Mouse (Mus musculus): ENCODE results near the gene Foxd4. TPM values are rescaled to one million over a fixed set of nuclear protein-coding genes. Genes with fewer than 3 reads are reported as not detected.

Foxd4 gene
- polyA plus RNA-seq, 1 experiment from 2014 or later, result not detected

GRCm38 (mm10) chr19:24901666-24902065 is 669 bp upstream of the Foxd4 start:
- WGBS, result 7% methylated on average over 3 of the region's 3 CpGs
- Histone ChIP-seq H3K9ac (ENCODE audit: low read depth, low read length) (no peak overlapping the region), H3K4me1 (ENCODE audit: control insufficient read depth, insufficient read depth, low read depth, low read length) (peaks cover 17% of the 10 kb centered on the region), H3K9me3 (ENCODE audit: control insufficient read depth, low read length) (no peaks in the 10 kb centered on the region), H3K27me3 (replicated peaks; ENCODE audit: control insufficient read depth, insufficient read depth, low read length) (peaks cover 41% of the 10 kb centered on the region), H3K4me3 (ENCODE audit: low read length) (no peak overlapping the region), H3K36me3 (ENCODE audit: control insufficient read depth, insufficient read depth, low read length) (no peaks in the 10 kb centered on the region), H3K4me2 (ENCODE audit: low read length) (no peak overlapping the region), H3K27ac (ENCODE audit: low read depth, low read length) (no peak overlapping the region)
- ATAC-seq, result no peak

- under 1% methylated on average over 83 of the region's 84 CpGs for WGBS
- Histone ChIP-seq H3K4me1 (ENCODE audit: control insufficient read depth, insufficient read depth, low read depth, low read length) (peaks cover 17% of the 10 kb centered on the region), H3K27ac (ENCODE audit: low read depth, low read length) (no peak overlapping the region), H3K9ac (ENCODE audit: low read depth, low read length) (peak overlapping the region; percentile 31), H3K4me3 (ENCODE audit: low read length) (peak overlapping the region; percentile 41), H3K9me3 (ENCODE audit: control insufficient read depth, low read length) (no peaks in the 10 kb centered on the region), H3K36me3 (ENCODE audit: control insufficient read depth, insufficient read depth, low read length) (no peaks in the 10 kb centered on the region), H3K4me2 (ENCODE audit: low read length) (peak overlapping the region; percentile 69), H3K27me3 (replicated peaks; ENCODE audit: control insufficient read depth, insufficient read depth, low read length) (peaks cover 50% of the 10 kb centered on the region)
- peak; percentile 65 for ATAC-seq
Measured at GRCm38 (mm10) chr19:24899578-24900544, 1.1 kb downstream of the Foxd4 start.

GRCm38 (mm10) chr19:24898737-24899577 is 2.0 kb downstream of the Foxd4 start:
- WGBS, result 2% methylated on average over 34 of the region's 34 CpGs
- Histone ChIP-seq H3K4me1 (ENCODE audit: control insufficient read depth, insufficient read depth, low read depth, low read length) (peaks cover 17% of the 10 kb centered on the region), H3K4me3 (ENCODE audit: low read length) (peak overlapping the region; percentile 41), H3K36me3 (ENCODE audit: control insufficient read depth, insufficient read depth, low read length) (no peaks in the 10 kb centered on the region), H3K4me2 (ENCODE audit: low read length) (peak overlapping the region; percentile 69), H3K27ac (ENCODE audit: low read depth, low read length) (no peak overlapping the region), H3K27me3 (replicated peaks; ENCODE audit: control insufficient read depth, insufficient read depth, low read length) (peaks cover 50% of the 10 kb centered on the region), H3K9me3 (ENCODE audit: control insufficient read depth, low read length) (no peaks in the 10 kb centered on the region), H3K9ac (ENCODE audit: low read depth, low read length) (no peak overlapping the region)
- peak; percentile 23; the same call in 1 of the 2 replicates for ATAC-seq

GRCm38 (mm10) chr19:24897896-24898736 is 2.9 kb downstream of the Foxd4 start:
- 2% methylated on average over 20 of the region's 20 CpGs for WGBS
- peaks cover 50% of the 10 kb centered on the region for H3K27me3 ChIP-seq (replicated peaks; ENCODE audit: control insufficient read depth, insufficient read depth, low read length)
- no peak for ATAC-seq

GRCm38 (mm10) chr19:24897006-24897895 is 3.7 kb downstream of the Foxd4 start:
- Histone ChIP-seq H3K27ac (ENCODE audit: low read depth, low read length) (no peak overlapping the region), H3K36me3 (ENCODE audit: control insufficient read depth, insufficient read depth, low read length) (no peaks in the 10 kb centered on the region), H3K27me3 (replicated peaks; ENCODE audit: control insufficient read depth, insufficient read depth, low read length) (peaks cover 45% of the 10 kb centered on the region), H3K4me3 (ENCODE audit: low read length) (peak overlapping the region; percentile 10; the same call in 1 of the 2 replicates), H3K9ac (ENCODE audit: low read depth, low read length) (no peak overlapping the region), H3K4me1 (ENCODE audit: control insufficient read depth, insufficient read depth, low read depth, low read length) (peaks cover 17% of the 10 kb centered on the region), H3K4me2 (ENCODE audit: low read length) (peak overlapping the region; percentile 20), H3K9me3 (ENCODE audit: control insufficient read depth, low read length) (no peaks in the 10 kb centered on the region)
- ATAC-seq, result no peak
- 1% methylated on average over 52 of the region's 57 CpGs for WGBS

More at GRCm38 (mm10) chr19:24897896-24898736, 2.9 kb downstream of the Foxd4 start:
- Histone ChIP-seq H3K4me3 (ENCODE audit: low read length) (no peak overlapping the region), H3K4me1 (ENCODE audit: control insufficient read depth, insufficient read depth, low read depth, low read length) (peaks cover 17% of the 10 kb centered on the region), H3K36me3 (ENCODE audit: control insufficient read depth, insufficient read depth, low read length) (no peaks in the 10 kb centered on the region), H3K27ac (ENCODE audit: low read depth, low read length) (no peak overlapping the region), H3K9ac (ENCODE audit: low read depth, low read length) (no peak overlapping the region), H3K4me2 (ENCODE audit: low read length) (no peak overlapping the region), H3K9me3 (ENCODE audit: control insufficient read depth, low read length) (no peaks in the 10 kb centered on the region)

- 21% methylated on average over 4 of the region's 4 CpGs for WGBS
- H3K4me3 ChIP-seq (ENCODE audit: low read length), result no peak overlapping the region
- H3K9ac ChIP-seq (ENCODE audit: low read depth, low read length), result no peak overlapping the region
- no peak for ATAC-seq
- H3K4me2 ChIP-seq (ENCODE audit: low read length), result no peak overlapping the region
- peaks cover 38% of the 10 kb centered on the region for H3K27me3 ChIP-seq (replicated peaks; ENCODE audit: control insufficient read depth, insufficient read depth, low read length)
- no peak overlapping the region for H3K27ac ChIP-seq (ENCODE audit: low read depth, low read length)
- H3K4me1 ChIP-seq (ENCODE audit: control insufficient read depth, insufficient read depth, low read depth, low read length), result peaks cover 17% of the 10 kb centered on the region
- H3K36me3 ChIP-seq (ENCODE audit: control insufficient read depth, insufficient read depth, low read length), result no peaks in the 10 kb centered on the region
- H3K9me3 ChIP-seq (ENCODE audit: control insufficient read depth, low read length), result no peaks in the 10 kb centered on the region
Measured at GRCm38 (mm10) chr19:24896536-24896935, 4.5 kb downstream of the Foxd4 start.

- Histone ChIP-seq H3K27me3 (replicated peaks; ENCODE audit: control insufficient read depth, insufficient read depth, low read length) (no peaks in the 10 kb centered on the region), H3K4me1 (ENCODE audit: control insufficient read depth, insufficient read depth, low read depth, low read length) (no peaks in the 10 kb centered on the region), H3K36me3 (ENCODE audit: control insufficient read depth, insufficient read depth, low read length) (no peaks in the 10 kb centered on the region), H3K9me3 (ENCODE audit: control insufficient read depth, low read length) (no peaks in the 10 kb centered on the region), H3K27ac (ENCODE audit: low read depth, low read length) (no peak overlapping the region), H3K4me3 (ENCODE audit: low read length) (no peak overlapping the region), H3K9ac (ENCODE audit: low read depth, low read length) (no peak overlapping the region), H3K4me2 (ENCODE audit: low read length) (no peak overlapping the region)
- 86% methylated on average over 3 of the region's 3 CpGs for WGBS
- ATAC-seq, result no peak
Measured at GRCm38 (mm10) chr19:24886888-24887287, 14.1 kb downstream of the Foxd4 start.

- Histone ChIP-seq H3K27ac (ENCODE audit: low read depth, low read length) (no peak overlapping the region), H3K36me3 (ENCODE audit: control insufficient read depth, insufficient read depth, low read length) (no peaks in the 10 kb centered on the region), H3K4me3 (ENCODE audit: low read length) (no peak overlapping the region), H3K4me1 (ENCODE audit: control insufficient read depth, insufficient read depth, low read depth, low read length) (no peaks in the 10 kb centered on the region), H3K9ac (ENCODE audit: low read depth, low read length) (no peak overlapping the region), H3K9me3 (ENCODE audit: control insufficient read depth, low read length) (no peaks in the 10 kb centered on the region), H3K27me3 (replicated peaks; ENCODE audit: control insufficient read depth, insufficient read depth, low read length) (no peaks in the 10 kb centered on the region), H3K4me2 (ENCODE audit: low read length) (no peak overlapping the region)
- ATAC-seq, result 0 out of 2 replicates have a peak, but pooled peaks have one; percentile 40
- 13% methylated on average over 5 of the region's 5 CpGs for WGBS
Measured at GRCm38 (mm10) chr19:24885504-24885903, 15.5 kb downstream of the Foxd4 start.
